Mouse (Mus musculus) cerebellum, postnatal 10 days (tissue): ENCODE data around the gene Mdm4.
"Not testable (repeated sequence)": the region's sequence is repeated elsewhere in the genome, so short reads cannot be mapped to it uniquely, and the experiment has no call there.

Experiments
- DNase-seq, 2 experiments: peaks; one replicate each; pipeline ENCODE4 v3.0.0; 2021; ENCODE audit warnings: mixed read lengths in 2 of 2

The Mdm4 gene

DNA sequence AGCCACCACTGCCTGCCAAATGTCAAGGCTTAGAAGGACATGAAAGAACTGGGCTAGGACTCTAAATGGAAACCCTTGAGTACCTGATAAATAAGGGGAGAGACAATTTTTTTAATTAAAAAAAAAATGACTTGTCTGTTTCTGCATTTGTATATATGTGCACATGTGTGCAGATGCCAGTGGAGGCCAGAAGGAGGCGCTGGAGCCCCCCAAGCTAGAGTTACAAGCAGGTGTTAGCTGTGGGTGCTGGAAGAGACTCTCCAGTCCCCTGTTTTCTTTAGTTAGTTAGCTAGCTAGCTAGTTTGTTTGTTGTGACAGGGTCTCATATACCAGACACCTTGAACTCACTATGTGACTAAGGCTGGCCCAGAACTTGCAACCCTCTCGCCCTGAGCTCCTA lies 21.5 kb upstream of the Mdm4 start:
- no peak for DNase-seq

DNA sequence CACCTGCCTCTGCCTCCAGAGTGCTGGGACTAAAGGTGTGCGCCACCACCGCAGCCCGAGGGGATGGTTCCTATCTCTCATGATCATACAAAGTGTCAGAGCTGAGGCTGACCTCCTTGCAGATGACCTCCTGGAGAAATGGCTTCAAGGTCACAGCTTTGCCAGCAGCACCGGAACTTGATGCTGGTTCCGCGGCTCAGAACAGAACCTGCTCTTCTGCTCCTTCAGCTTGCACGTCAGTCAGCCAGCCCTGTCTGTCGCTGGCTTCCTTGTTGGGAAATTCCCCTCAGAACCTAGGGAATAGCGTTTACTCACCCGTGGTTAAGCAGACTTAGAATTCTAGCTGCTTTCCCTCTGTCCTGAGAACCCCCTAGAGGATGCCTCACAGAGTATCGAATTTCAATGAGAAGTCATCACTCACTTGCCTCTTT lies 19.7 kb upstream of the Mdm4 start:
- DNase-seq, result no peak

DNA sequence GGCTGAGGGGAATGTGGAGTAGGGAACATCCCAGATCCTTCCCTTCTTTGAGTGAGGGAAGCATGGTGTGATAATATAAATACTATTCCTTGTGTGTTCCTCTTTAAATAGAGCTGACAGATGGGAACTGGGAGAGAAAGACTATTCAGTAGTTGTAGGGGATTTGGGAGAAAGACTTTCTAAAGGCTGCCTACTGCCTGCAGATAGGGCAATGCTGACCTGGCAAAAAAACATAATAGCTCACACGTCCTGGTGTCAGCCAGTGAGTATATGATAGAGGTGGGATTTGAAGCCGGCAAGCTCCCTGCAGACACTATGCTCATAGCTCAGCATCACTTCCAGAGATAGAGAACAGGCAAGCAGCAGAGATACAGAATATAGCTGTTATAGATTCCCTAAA lies 18.3 kb upstream of the Mdm4 start:
- DNase-seq, result no peak

DNA sequence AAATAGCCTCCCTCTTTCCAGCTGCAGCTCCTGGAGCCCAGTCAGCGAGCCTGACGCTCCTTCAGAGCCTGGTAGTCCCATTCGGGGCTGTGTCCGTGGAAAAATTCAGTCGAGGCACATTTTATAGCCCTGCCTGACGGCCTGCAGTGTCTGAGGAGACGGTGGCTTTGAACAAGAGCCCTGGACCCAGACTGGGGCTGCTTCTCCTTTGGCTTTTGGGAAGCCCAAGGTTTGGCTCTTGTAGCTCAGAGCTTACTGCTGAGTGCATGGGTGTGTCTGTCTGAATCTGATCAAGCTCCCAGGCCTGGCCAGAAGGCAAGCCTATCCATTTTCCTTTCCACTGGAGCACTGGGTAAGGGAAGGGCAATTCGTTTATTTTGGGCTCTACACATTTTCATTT lies 17.2 kb upstream of the Mdm4 start:
- no peak for DNase-seq

DNA sequence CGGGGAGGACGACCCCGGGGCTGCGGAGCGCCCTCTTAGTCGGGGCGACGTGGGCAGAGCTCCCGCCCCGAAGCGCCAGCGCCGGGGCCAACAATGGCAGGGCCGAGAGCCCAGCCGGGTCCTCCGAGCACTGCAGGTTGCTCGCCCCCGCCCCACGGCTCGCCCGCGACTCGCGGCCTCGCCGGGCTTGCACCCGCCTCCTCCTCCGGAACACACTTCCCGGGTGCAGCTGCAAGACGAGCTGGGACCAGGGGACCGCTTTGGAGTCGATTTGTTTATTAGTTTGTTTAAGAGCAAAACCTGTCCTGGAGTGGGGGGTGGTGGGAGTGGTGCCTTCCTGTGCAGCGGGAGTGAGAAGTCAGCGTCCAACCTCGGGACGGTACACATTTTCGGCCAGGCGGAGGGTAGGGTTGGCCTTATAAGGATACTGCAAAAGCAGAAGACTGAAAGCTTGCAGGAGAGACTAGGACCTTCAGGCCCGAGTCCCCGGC lies 16.1 kb upstream of the Mdm4 start:
- peak; percentile 70 to 71 for DNase-seq

DNA sequence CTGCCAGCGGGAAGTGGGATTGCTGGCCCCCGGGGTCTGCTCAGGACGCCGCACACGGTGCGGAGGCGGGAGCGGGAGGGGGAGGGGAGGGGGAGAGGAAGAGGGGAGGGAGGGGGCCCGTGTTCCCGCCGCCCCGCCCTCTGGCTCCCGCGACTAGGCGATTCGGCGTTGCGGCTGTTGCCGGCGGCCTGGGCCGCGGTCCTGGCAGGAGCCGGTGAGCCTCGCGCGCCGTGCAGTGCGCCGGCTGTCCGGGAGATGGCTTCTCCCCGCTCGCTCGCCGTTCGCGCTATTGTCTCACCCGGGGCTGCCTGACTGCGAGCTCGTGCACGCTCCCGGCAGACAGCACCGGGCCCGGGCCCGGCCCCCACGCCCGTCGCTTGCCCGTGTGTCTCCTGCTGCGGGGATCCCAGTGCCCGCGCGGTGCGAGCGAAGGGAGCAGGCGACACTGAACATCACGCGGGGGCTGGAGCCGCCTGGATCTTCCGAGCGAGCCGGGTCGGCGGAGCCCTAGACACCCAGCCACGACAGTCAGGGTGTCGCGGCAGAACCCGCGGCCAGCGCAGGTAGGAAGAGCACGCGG lies 15.6 kb upstream of the Mdm4 start:
- peak; percentile 87 to 91 for DNase-seq

DNA sequence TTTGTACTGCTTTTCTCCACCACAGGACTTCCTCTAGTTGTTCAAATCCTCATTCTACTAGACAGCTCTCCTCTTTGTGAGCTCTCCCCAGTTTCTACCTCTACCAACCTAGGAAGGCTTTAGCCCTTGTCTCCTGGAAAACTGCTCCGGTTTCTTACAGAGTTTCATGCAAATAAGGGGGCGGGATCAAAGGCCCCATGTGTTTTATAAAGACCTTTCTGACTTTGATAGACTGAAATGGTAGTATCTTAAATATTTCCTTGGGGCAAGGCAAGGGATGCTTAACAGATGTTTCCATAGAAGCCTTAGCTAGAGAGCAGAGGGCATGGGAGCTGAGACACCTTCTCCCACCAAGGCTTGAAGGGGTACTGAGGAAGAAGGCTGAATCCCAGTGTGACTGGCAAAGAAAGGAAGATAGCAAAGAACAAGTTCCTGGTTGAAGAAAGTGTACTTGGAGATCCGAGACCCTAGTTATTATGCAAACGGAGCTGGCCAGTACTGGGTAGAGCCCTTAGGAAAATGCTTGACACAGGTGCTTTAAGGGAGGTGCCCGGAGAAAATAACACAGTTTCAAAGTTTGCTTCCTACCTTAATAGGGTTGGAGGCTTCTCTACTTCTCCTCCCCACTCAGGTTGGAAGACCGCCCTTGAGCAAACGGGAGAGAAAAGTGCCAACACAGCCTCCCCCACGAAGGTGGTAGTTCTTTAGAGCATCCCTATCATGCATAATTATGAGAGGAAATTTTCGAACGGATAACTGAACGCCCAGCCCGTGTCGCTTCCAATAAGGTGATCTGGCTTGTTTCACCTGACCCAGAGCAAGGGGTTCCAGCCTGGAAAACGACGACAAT lies 14.9 kb upstream of the Mdm4 start, which contains the start of gene Pik3c2b:
Gene Pik3c2b, plus strand, starts transcription at position 657 of the 850 bp plus-strand sequence.
- DNase-seq, result no peak

DNA sequence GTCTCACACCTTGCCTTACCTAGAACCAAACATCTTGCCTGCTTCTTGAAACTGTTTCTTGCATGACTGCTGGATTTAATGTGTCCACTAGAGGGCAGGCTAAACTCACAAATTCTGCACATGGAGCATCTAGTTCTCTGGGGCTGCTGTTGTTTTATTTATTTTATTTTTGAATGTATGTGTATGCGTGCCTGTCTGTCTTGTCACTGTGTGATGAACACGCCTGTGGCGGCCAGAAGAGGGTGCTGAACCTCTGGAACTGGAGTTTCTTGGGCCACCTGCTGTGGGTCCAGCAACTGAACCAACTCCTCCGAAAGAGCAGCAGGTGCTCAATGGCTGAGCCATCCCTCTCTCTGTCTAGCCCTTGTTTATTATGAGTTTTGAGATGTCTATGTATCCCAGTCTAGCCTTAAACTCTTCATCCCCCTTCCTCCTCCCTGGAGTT lies 9.2 kb upstream of the Mdm4 start:
- peak; percentile 71 to 82 for DNase-seq

DNA sequence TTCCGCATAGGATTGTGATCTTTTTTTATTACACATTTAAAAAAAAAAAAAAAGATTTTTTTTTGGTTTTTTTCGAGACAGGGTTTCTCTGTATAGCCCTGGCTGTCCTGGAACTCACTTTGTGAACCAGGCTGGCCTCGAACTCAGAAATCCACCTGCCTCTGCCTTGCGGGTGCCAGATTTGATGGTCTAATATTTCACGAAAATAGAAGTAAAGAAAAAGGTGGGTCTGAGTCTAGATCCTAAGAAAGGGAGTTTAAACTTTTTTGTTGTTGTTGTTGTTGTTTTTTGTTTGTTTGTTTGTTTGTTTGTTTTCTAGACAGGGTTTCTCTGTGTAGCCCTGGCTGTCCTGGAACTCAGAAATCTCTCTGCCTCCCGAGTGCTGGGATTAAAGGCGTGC lies 4.3 kb upstream of the Mdm4 start:
- not testable (repeated sequence) for DNase-seq

DNA sequence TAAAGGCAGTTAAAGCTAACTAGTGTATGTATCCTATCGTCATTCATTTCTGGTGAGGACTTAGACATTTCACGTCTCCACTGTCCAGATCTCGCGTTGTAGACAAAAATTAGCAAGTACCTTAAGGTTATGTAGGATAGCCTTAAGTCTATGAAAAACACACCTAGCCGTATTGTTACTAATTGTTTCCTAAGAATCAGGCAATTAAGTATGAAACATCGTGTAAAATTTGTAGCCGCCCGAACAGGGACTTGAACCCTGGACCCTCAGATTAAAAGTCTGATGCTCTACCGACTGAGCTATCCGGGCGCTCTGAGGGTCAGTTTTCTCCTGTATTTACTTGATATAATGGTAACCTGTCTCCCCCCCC lies 3.7 kb upstream of the Mdm4 start:
- DNase-seq, result peak; percentile 54 to 61

DNA sequence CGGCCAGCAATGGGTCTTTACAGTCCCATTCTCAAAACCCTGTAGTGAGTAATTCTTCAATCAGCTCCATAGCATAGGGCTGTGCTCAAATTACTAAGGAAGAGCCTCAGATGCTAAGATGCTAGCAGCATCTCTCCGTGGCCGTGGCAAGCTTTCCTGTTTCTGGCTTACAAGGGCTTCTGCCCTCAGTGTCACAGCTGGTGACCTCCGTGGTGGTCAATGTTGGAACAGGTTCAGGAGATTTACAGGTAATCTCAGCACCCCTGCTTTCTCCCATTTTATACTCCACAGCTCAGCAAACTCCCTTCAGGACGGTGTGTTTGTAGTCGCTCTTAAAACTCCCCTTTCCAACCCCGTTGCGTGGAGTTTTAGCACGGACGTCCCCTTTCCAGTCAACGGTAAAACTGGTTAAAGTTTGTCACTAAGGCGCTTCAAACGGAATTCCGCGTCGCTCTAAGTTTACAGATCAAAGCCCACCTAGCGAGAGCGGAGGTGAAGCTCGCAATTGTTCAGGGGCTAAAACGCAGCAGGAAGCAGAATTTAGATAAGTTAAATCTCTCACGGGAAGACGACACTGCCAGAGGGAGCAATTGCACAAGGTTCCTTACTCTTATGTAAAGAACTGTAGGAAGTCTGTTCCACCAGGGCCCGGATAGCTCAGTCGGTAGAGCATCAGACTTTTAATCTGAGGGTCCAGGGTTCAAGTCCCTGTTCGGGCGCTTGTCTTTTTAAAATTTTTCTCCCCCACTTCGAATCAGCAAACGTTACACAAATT lies 3.1 kb upstream of the Mdm4 start:
- DNase-seq, result peak; percentile 63 to 67

DNA sequence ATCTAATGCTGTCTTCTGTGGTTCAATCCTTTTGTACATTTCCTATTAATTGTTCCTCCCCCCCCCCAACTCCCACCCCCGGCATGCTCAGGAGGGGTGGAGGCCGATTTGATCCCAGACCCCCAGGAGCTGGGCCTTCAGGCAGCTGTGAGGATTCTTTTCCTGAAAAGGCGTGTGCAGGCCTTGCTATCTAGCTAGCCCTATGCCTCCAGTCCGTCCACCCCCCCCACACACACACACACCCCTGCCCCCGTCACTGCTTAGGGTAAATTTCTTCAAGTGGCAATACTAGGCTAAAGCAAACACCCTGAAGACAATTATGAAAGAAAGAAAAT lies 2.6 kb upstream of the Mdm4 start:
- no peak for DNase-seq

DNA sequence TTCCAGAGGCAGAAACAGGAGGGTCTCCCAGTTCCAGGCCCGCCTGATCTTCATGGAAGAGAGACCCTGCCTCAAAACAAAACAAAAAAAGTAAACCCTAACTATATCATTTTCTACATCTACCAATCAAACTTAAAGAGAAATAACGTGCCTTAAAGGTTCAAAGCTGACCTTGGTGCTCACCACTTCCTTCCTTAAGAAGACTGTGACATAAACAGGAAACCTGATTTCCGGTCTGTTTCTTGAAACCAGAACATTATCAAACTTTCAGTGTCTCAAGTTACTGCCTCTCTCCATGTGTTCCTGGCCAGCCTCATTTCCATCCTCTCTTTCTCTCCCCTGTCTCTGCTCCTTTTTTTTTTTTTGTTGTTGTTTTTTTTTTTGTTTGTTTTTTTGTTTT lies 617 bp downstream of the Mdm4 start:
- no peak for DNase-seq

DNA sequence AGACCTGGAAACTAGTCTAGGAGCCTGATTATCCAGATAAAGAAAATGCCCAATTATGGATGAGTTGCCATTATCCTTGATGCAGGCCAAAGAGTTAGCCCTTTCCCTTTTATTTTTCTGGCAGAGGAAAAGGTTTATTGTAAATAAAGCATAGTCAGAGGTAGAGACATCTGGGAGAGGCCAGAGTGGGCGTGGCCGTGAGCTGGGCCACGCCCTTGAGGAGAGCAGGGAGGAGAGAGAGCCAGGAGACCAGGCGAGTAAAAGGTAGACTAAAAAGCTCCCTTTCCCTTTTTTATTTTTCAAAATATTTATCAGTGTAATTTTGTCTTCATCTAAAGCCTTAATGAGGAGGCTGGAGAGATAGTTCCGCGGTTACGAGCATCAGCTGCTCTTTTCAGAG lies 2.4 kb downstream of the Mdm4 start:
- no peak for DNase-seq

DNA sequence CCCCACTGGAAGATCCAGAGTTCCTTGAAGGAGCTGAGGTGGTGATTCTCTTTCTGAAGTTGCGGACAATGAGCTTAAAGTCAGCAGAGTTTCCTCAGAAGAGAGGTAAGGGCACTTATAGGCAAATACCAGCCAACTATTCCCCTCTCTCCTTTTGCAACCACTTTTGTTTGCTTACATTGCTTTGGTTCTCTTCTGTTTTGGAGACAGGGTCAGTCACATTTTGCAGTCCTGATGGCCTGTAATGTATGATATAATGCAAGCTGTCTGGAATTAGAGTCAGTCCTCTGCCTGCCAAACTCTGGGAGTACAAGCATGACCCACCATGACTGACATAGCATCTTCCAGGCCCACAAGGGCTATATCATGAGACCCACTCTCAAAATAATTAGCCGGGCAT lies 3.2 kb downstream of the Mdm4 start:
- DNase-seq, result no peak

DNA sequence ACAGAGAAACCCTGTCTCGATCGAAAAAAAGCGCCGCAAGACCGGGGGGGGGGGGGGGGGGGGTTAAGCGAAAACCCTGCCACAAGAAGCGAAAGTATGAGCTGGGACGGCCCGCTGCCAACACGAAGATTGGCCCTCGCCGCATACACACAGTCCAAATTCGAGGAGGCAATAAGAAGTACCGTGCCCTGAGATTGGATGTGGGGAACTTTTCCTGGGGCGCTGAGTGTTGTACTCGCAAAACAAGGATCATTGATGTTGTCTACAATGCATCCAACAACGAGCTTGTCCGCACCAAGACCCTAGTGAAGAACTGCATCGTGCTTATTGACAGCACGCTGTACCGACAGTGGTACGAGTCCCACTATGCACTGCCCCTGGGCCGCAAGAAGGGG lies 4.6 kb downstream of the Mdm4 start:
- DNase-seq, result not testable (repeated sequence)

DNA sequence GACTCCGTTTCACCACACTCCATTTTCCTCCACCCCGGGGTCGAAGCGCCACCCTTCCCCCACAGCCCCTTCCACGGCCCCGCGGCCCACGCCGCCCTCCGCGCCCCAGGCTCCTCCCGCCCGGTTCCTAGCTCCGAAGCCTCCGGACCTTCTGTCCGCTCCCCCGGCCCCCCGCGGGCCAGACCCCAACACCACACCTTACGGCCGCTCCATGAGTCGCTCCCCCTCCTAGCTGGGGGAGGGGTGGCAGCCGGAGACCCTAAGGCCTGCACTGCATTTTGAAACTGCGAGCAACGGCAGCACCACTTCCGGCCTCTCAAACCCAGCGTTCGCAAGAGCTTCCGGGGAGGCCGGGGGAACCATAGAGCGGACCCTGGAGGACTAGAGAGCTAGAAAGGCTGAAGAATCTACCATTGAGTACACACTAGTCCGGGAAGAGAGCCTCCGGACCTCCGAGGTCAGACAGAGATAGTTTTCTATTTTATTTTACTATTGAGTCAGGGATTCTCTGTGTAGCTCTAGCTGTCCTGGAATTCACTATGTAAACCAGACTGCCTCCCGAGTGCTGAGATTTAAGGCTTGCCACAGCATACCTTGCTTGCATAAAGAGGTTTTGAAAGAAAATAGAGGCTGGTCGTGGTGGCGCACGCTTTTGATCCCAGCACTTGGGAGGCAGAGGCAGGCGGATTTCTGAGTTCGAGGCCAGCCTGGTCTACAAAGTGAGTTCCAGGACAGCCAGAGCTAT lies 5.1 kb downstream of the Mdm4 start:
- DNase-seq, result peak; percentile 89 to 93

DNA sequence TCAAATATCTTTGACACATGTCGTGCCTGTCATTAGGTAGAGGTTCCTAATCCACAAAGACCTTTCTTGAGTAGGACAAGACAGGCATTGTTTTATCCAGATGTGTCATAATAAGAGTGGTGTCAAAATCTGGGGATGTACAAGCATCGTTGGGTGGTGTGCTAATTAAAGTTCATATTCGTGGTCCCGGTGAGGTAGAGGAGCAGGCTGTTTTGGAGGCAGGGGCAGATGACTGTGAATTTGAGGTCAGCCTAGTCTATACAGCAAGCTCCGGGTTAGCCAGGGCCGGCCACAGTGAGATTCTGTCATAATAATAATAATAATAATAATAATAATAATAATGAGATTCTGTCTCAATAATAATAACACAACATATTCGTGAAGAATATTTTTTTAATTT lies 5.9 kb downstream of the Mdm4 start:
- no peak for DNase-seq

DNA sequence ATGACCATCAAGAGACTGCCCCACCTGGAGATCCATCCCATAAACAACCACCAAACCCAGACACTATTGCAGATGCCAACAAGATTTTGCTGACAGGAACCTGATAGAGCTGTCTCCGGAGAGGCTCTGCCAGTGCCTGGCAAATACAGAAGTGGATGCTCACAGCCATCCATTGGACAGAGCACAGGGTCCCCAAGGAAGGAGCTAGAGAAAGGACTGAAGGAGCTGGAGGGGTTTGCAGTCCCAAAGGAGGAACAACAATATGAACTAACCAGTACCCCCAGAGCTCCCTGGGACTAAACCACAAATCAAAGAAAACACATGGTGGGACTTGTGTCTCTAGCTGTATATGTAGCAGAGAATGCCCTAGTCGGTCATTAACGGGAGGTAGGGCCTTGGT lies 6.6 kb downstream of the Mdm4 start:
- DNase-seq, result not testable (repeated sequence)

DNA sequence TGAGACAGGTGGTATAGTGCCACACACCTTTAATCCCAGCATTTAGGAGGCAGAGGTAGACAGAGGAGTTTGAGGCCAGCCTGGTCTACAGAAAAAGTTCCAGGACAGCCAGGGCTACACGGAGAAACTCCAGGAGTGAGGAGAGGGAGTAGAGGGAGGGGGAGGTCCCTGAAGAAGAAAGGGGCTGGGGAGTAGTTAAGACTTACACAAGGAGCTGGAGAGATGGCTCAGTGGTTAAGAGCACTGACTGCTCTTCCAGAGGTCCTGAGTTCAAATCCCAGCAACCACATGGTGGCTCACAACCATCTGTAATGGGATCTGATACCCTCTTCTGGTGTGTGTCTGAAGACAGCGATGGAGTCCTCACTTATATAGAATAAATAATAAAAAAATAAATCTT lies 8.4 kb downstream of the Mdm4 start:
- not testable (repeated sequence) for DNase-seq

DNA sequence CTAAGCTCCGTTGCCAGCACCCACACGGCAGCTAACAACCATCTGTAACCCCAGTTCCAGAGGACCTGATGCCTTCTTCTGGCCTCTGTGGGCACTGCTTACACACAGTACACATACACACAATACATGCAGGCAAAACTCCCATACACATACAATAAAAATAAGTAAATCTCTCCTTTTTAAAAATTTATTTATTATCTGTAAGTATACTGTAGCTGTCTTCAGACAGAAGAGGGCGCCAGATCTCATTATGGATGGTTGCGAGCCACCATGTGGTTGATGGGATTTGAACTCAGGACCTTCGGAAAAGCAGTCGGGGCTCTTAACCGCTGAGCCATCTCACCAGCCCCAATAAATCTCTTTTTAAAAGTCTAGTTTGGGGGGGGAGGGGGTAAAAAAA lies 9.0 kb downstream of the Mdm4 start:
- DNase-seq, result no peak

DNA sequence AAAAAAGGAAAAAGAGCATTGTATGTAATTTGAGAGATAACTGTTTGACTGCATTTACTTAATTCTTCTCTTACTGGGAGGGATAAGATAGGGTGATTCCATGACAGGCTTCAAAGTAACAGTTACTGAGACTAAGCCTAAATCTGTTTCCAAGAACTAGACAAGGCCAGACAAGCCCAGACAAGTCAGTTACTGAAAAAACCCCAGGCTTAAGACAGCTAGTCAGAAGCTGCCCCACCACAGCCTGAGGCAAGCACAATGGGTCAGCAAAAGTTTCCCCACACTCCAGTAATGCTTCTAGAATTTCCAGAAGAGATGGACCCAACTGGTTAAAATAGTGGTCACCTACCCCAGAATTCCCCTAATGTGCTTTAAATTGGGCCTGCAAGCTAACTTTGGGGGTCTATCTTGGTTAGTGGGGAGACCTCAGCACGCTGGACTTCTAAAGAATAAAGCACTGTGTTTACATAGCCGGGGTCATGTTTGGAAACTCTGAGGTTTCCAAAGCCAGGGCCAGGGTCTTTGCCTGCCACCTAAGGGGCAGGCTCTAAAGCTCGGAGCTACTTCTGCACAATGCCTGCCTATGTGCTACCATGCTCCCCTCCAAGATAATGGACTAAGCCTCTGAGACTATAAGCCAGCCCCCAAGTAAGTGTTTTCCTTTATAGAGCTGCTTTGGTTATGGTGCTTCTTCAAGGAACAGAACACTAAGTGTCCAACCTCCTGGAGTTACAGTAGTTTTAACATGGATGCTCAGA lies 10.0 kb downstream of the Mdm4 start:
- DNase-seq, result no peak
